Mouse (Mus musculus) stomach, embryonic 15.5 days (tissue): ENCODE data around the gene Limch1. TPM values are rescaled to one million over a fixed set of nuclear protein-coding genes. Genes with fewer than 3 reads are reported as not detected.

Source experiments
- ATAC-seq: fragments of 200-750 bp; cut with Nextera tagmentation; 2 replicates; pipeline ENCODE4 v1.8.0; 2017; ENCODE audit warnings: low read depth, moderate number of reproducible peaks, moderate TSS enrichment; ENCODE audit not compliant: insufficient read depth, low FRiP score
- H3K27ac ChIP-seq: fragments of 300-500 bp; sonication (generic); 2 replicates; pipeline ENCODE4 v1.5.1; 2015; ENCODE audit warnings: mild to moderate bottlenecking, inconsistent platforms
- H3K27me3 ChIP-seq: fragments of 300-500 bp; sonication (generic); replicated peaks from 2 replicates; pipeline ENCODE4 v1.6.1; 2015; ENCODE audit warnings: inconsistent platforms
- H3K36me3 ChIP-seq: fragments of 300-500 bp; sonication (generic); 2 replicates; pipeline ENCODE4 v1.6.1; 2015; ENCODE audit warnings: inconsistent platforms
- H3K4me1 ChIP-seq: fragments of 300-500 bp; sonication (generic); 2 replicates; pipeline ENCODE4 v1.6.1; 2015; ENCODE audit warnings: inconsistent platforms
- H3K4me2 ChIP-seq: fragments of 300-500 bp; sonication (generic); 2 replicates; pipeline ENCODE4 v1.6.1; 2015; ENCODE audit warnings: mild to moderate bottlenecking, inconsistent platforms
- H3K4me3 ChIP-seq: fragments of 300-500 bp; sonication (generic); replicated peaks from 2 replicates; pipeline ENCODE4 v1.5.1; 2015; ENCODE audit warnings: inconsistent platforms
- H3K9ac ChIP-seq: fragments of 300-500 bp; sonication (generic); 2 replicates; pipeline ENCODE4 v1.6.1; 2015; ENCODE audit warnings: inconsistent platforms
- H3K9me3 ChIP-seq: fragments of 300-500 bp; sonication (generic); 2 replicates; pipeline ENCODE4 v1.6.1; 2016; ENCODE audit warnings: inconsistent platforms
- WGBS: fragments of 180-500 bp; shearing (Covaris S2); methylation state at CpG from one replicate; pipeline ENCODE4 v1.1.7; 2015; 5-methylcytosine and 5-hydroxymethylcytosine counted together
- microRNA-seq: library from miRNA; unstranded; fragments of <30 nt; microRNA quantifications from one replicate; pipeline ENCODE4, GENCODE M21; 2016
- polyA plus RNA-seq: library from polyadenylated mRNA; unstranded; fragments of >200 nt; fragmentation: Nextera tagmentation; extraction: Ambion mirVana; gene quantifications from 2 replicates; pipeline ENCODE4 v1.2.1, GENCODE M21; 2015

The Limch1 gene
- polyA plus RNA-seq, 1 experiment from 2014 or later: 10.8 TPM

GRCm38 (mm10) chr5:67099393-67100271, 354.0 kb downstream of the Limch1 start:
- ATAC-seq: no peak
- Histone ChIP-seq H3K4me2 (no peak overlapping the region), H3K27me3 (peaks cover 88% of the 10 kb centered on the region), H3K27ac (no peak overlapping the region), H3K9me3 (no peaks in the 10 kb centered on the region), H3K9ac (no peak overlapping the region), H3K4me3 (no peak overlapping the region), H3K4me1 (peaks cover 10% of the 10 kb centered on the region), H3K36me3 (no peaks in the 10 kb centered on the region)
- 2% methylated on average over 32 of the region's 32 CpGs for WGBS

- Histone ChIP-seq H3K9ac (no peak overlapping the region), H3K4me1 (peaks cover 10% of the 10 kb centered on the region), H3K9me3 (no peaks in the 10 kb centered on the region), H3K27ac (no peak overlapping the region), H3K27me3 (peaks cover 87% of the 10 kb centered on the region), H3K36me3 (no peaks in the 10 kb centered on the region), H3K4me2 (no peak overlapping the region), H3K4me3 (no peak overlapping the region)
- ATAC-seq: no peak
- WGBS: 3% methylated on average over 34 of the region's 34 CpGs
Observed at GRCm38 (mm10) chr5:67100564-67101394, 355.2 kb downstream of the Limch1 start.

DNA sequence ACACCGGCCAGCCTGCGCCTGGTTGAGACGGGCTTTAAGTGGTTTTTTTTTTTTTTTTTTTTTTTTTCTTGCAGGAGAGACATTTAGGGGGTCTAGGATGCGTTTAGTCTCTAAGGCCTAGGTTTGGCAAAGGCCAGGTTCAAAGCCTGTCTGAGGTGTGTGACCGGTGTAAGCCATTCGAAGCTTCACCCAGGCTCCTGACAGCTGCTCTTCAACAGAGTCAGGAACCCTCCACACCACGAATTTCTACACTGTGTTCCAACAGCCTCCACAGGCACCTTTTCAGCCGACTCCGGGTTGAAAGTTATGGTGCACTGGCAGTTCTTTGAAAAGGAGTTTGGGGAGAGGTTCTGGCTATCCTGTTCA, 355.8 kb downstream of the Limch1 start:
- peaks cover 87% of the 10 kb centered on the region for H3K27me3 ChIP-seq
- ATAC-seq: no peak
- WGBS: 4% methylated on average over 9 of the region's 9 CpGs

DNA sequence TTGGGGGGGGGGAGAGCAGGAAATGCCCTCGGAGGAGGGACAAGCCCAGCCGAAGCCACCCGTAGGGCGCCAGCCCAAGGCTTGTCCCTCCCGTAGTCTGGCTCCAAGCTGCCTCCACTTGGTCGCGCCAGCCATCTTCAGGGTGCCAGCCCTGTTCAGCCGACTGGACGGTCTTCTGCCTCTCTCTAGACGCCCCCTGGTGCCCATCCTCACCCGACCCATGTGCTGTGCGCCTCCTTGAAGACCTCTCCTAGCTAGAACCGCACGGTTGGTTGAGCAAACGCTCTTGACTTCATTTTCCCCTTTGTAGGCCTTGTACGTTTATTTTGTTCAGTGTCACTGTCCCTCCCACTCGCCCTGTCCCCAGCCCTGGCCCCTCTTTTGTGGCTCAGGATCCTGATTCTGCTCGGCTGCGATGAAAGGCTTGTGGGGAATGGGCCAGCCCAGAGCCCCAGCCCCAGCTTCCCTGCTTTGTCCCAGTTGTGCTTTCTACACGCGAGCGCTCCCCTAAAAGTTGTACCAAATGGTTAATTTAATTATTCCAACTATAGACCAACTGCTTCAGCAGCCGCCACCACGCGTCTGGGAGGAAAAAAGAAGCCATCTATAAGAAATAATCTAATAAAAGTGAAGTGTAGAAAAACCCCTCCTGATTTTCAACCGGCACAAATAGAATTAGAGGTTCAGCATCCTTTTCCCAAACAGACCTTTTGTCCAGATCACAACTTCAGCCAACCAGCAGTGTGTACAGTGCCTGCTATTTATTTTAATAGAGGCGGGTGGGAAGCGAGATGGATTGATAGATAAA, 356.4 kb downstream of the Limch1 start:
- H3K27me3 ChIP-seq: peaks cover 86% of the 10 kb centered on the region
- H3K4me3 ChIP-seq: no peak overlapping the region
- no peak overlapping the region for H3K27ac ChIP-seq
- no peak overlapping the region for H3K9ac ChIP-seq
- H3K9me3 ChIP-seq: no peaks in the 10 kb centered on the region
- WGBS: 4% methylated on average over 28 of the region's 28 CpGs
- no peaks in the 10 kb centered on the region for H3K36me3 ChIP-seq
- no peak overlapping the region for H3K4me2 ChIP-seq
- 0 out of 2 replicates have a peak, but pooled peaks cover 2% of the 10 kb centered on the region for H3K4me1 ChIP-seq
- ATAC-seq: peak; percentile 18; the same call in 1 of the 2 replicates

More for the DNA sequence above, 355.8 kb downstream of the Limch1 start:
- Histone ChIP-seq H3K27ac (no peak overlapping the region), H3K9ac (no peak overlapping the region), H3K4me3 (no peak overlapping the region), H3K9me3 (no peaks in the 10 kb centered on the region), H3K36me3 (no peaks in the 10 kb centered on the region), H3K4me2 (no peak overlapping the region), H3K4me1 (peaks cover 4% of the 10 kb centered on the region; the same call in 1 of the 2 replicates)

- ATAC-seq: no peak
- Histone ChIP-seq H3K4me3 (no peak overlapping the region), H3K4me1 (0 out of 2 replicates have a peak, but pooled peaks cover 2% of the 10 kb centered on the region), H3K27ac (no peak overlapping the region), H3K36me3 (no peaks in the 10 kb centered on the region), H3K27me3 (peaks cover 82% of the 10 kb centered on the region), H3K9ac (no peak overlapping the region), H3K9me3 (no peaks in the 10 kb centered on the region), H3K4me2 (no peak overlapping the region)
- 10% methylated on average over 3 of the region's 3 CpGs for WGBS
Observed at GRCm38 (mm10) chr5:67103016-67103415, 357.4 kb downstream of the Limch1 start.

GRCm38 (mm10) chr5:67106261-67106660, 360.6 kb downstream of the Limch1 start:
- Histone ChIP-seq H3K4me2 (no peak overlapping the region), H3K4me3 (no peak overlapping the region), H3K27me3 (peaks cover 53% of the 10 kb centered on the region), H3K9me3 (no peaks in the 10 kb centered on the region), H3K36me3 (no peaks in the 10 kb centered on the region), H3K9ac (no peak overlapping the region), H3K27ac (no peak overlapping the region), H3K4me1 (0 out of 2 replicates have a peak, but pooled peaks cover 2% of the 10 kb centered on the region)
- ATAC-seq: no peak
- 79% methylated on average over 2 of the region's 2 CpGs for WGBS

Small RNA genes within 50 kb of the gene (microRNA-seq; reads per million reads assigned to microRNA genes)
- gene Gm23841: not detected

Other genes with a start within 250 kb of the Limch1 start
- 33.4 and 33.6 TPM in 2 replicates for gene Apbb2, start 127.0 kb upstream of the Limch1 start, polyA plus RNA-seq
- 76.8 and 89.5 TPM in 2 replicates for gene Uchl1, start 69.7 kb upstream of the Limch1 start, polyA plus RNA-seq